In genomic region chr19:47384639-47385038, GRCm38 (mm10) we compare ENCODE assay signal across 21 mouse cellular contexts.
DNase-seq lines count a peak whose midpoint lies in the region; ATAC-seq and TF ChIP-seq lines count a peak whose summit lies in the region.
"Had no signal": no experiment of that assay in that cellular context is flagged by ENCODE, and none has a peak within 500 bp of the region (broad histone marks: within the 10 kb centered on the region; RNA-seq: fewer than 3 reads in every experiment).

No protein-coding gene starts in this region.

- no peak overlapping the region for H3K9ac ChIP-seq in liver, postnatal 0 days (replicated peaks)
- H3K9ac ChIP-seq: forebrain, embryonic 13.5 days; hindbrain, embryonic 13.5 days; lung, embryonic 14.5 days had no signal

- no peak overlapping the region for H3K27ac ChIP-seq in liver, postnatal 0 days (ENCODE audit: low read depth)
- H3K27ac ChIP-seq: forebrain, embryonic 13.5 days; heart, adult 2 months; hindbrain, embryonic 13.5 days; midbrain, embryonic 10.5 days had no signal

- peak; percentile 69 for DNase-seq in c-Kit-negative CD71-positive TER-119-positive erythroid progenitor cells, embryonic 14.5 days (ENCODE audit: low read depth, low spot score)
- peak; percentile 43 for DNase-seq in c-Kit-positive CD71-positive TER-119-negative erythroid progenitor cells, embryonic 14.5 days (ENCODE audit: low read depth)
- DNase-seq in liver, result peak; percentile 85
- no peak for DNase-seq in liver, postnatal 0 days
- no peak for DNase-seq in neural tube, embryonic 10.5 days (ENCODE audit: extremely low spot score, low spot score)
- DNase-seq in left cerebral cortex, postnatal 14 days (ENCODE audit: low spot score in 2 of 2), result no peak
- DNase-seq in urinary bladder, postnatal 25 days (ENCODE audit: low spot score), result no peak
- DNase-seq: adrenal gland, postnatal 10 days; cerebellum, adult 11-12 months; cerebellum, postnatal 14 days; gastrocnemius, postnatal 25 days; heart, adult 2 months; kidney, postnatal 36 days; lung, embryonic 14.5 days; lung, postnatal 36 days; right cerebral cortex, postnatal 4 days; thymus, postnatal 4 days had no signal

- TF ChIP-seq CTCF in liver, postnatal 0 days (IDR thresholded peaks at IDR 0.05; ENCODE audit: low read depth), result no peak

- peaks cover 13% of the 10 kb centered on the region for H3K4me1 ChIP-seq in liver, postnatal 0 days (ENCODE audit: insufficient read depth)
- H3K4me1 ChIP-seq: forebrain, embryonic 13.5 days had no signal

- H3K4me2 ChIP-seq in liver, postnatal 0 days (ENCODE audit: low read depth, low read length), result no peak overlapping the region; the same call in 1 of the 2 replicates
- H3K4me2 ChIP-seq: forebrain, embryonic 13.5 days; hindbrain, embryonic 13.5 days; lung, embryonic 14.5 days had no signal

- no peaks in the 10 kb centered on the region for H3K36me3 ChIP-seq in liver, postnatal 0 days (replicated peaks; ENCODE audit: insufficient read depth, low read length)
- H3K36me3 ChIP-seq: hindbrain, embryonic 13.5 days; midbrain, embryonic 10.5 days had no signal

- no peaks in the 10 kb centered on the region for H3K27me3 ChIP-seq in liver, postnatal 0 days (ENCODE audit: insufficient read depth, low read length)
- H3K27me3 ChIP-seq: forebrain, embryonic 13.5 days; hindbrain, embryonic 13.5 days had no signal

- ATAC-seq in liver, postnatal 0 days, result peak; percentile 67
- ATAC-seq: forebrain, embryonic 13.5 days; inflammation-experienced regulatory T-cells, adult 6 months had no signal

- H3K4me3 ChIP-seq in liver, postnatal 0 days (ENCODE audit: low read depth, low read length), result no peak overlapping the region
- H3K4me3 ChIP-seq: forebrain, embryonic 13.5 days; heart, adult 2 months; hindbrain, embryonic 13.5 days; midbrain, embryonic 10.5 days had no signal

- intact Hi-C loops in left cerebral cortex, postnatal 14 days (cut with DNase I), result no loop called here

- no peaks in the 10 kb centered on the region for H3K9me3 ChIP-seq in liver, postnatal 0 days (ENCODE audit: low read length)
- H3K9me3 ChIP-seq: forebrain, embryonic 13.5 days; hindbrain, embryonic 13.5 days; midbrain, embryonic 10.5 days had no signal

- 54% methylated on average over 3 of the region's 3 CpGs for WGBS in liver, postnatal 0 days (ENCODE audit: insufficient replicate concordance)

- TF ChIP-seq EP300 in liver, postnatal 0 days (IDR thresholded peaks at IDR 0.05; ENCODE audit: low read depth), result no peak

Comparison
In these comparisons a context has a peak if more than half of its experiments do, and no peak if none do; other contexts are left out.
1. DNase-seq: peak in c-Kit-negative CD71-positive TER-119-positive erythroid progenitor cells, embryonic 14.5 days (single experiment), c-Kit-positive CD71-positive TER-119-negative erythroid progenitor cells, embryonic 14.5 days (single experiment) and liver (single experiment); none in liver, postnatal 0 days (single experiment), neural tube, embryonic 10.5 days (single experiment), left cerebral cortex, postnatal 14 days (0 of 2) and urinary bladder, postnatal 25 days (single experiment).